ENCODE assay signal across 8 mouse cellular contexts in genomic region chr5:57716421-57717237, GRCm38 (mm10). TPM values are rescaled to one million over a fixed set of nuclear protein-coding genes. Genes with fewer than 3 reads are reported as not detected.
DNase-seq lines count a peak whose midpoint lies in the region; ATAC-seq and TF ChIP-seq lines count a peak whose summit lies in the region.

No protein-coding gene starts in this region.

- H3K27ac ChIP-seq in forebrain, embryonic 16.5 days (ENCODE audit: low read length) = peak overlapping the region; percentile 82
- H3K27ac ChIP-seq in hindbrain, embryonic 11.5 days (ENCODE audit: low read depth, low read length) = peak overlapping the region; percentile 67

- peaks cover 92% of the 10 kb centered on the region for H3K27me3 ChIP-seq in E14TG2a.4 (ENCODE audit: insufficient read depth, low read length)
- H3K27me3 ChIP-seq in forebrain, embryonic 16.5 days (replicated peaks; ENCODE audit: control insufficient read depth, insufficient read depth, low read length) = no peaks in the 10 kb centered on the region
- peaks cover 23% of the 10 kb centered on the region for H3K27me3 ChIP-seq in hindbrain, embryonic 11.5 days (ENCODE audit: control insufficient read depth, insufficient read depth, low read length)

- peak overlapping the region; percentile 77 for H3K4me3 ChIP-seq in E14TG2a.4 (replicated peaks; ENCODE audit: low read length)
- H3K4me3 ChIP-seq in forebrain, embryonic 16.5 days (replicated peaks; ENCODE audit: low read length) = peak overlapping the region; percentile 79
- H3K4me3 ChIP-seq in hindbrain, embryonic 11.5 days (ENCODE audit: low read depth, low read length) = peak overlapping the region; percentile 54

- H3K36me3 ChIP-seq in E14TG2a.4 (ENCODE audit: insufficient read depth, low read length) = no peaks in the 10 kb centered on the region
- H3K36me3 ChIP-seq in forebrain, embryonic 16.5 days (ENCODE audit: control insufficient read depth, insufficient read depth) = no peaks in the 10 kb centered on the region
- no peaks in the 10 kb centered on the region for H3K36me3 ChIP-seq in hindbrain, embryonic 11.5 days (ENCODE audit: control insufficient read depth, insufficient read depth, low read length)

- ATAC-seq in forebrain, embryonic 16.5 days = peak; percentile 0; the same call in 1 of the 2 replicates
- no peak for ATAC-seq in hindbrain, embryonic 11.5 days (ENCODE audit: low FRiP score)

- TF ChIP-seq CTCF in E14TG2a.4 (conservative IDR thresholded peaks at IDR 0.05; ENCODE audit: low read length) = no peak
- TF ChIP-seq CTCF in brain, embryonic 14.5 days (IDR thresholded peaks at IDR 0.05; ENCODE audit: borderline replicate concordance, extremely low read depth, insufficient read depth, insufficient read length) = no peak

- peak; percentile 86 for DNase-seq in brain, embryonic 14.5 days (ENCODE audit: low read depth)
- peak; percentile 78 for DNase-seq in hindbrain, embryonic 11.5 days (ENCODE audit: low spot score)
- DNase-seq in layer of hippocampus, postnatal 10 days (ENCODE audit: low spot score in 2 of 2) = peak; percentile 46 to 52
- peak; percentile 11 for DNase-seq in lung, postnatal 14 days
- DNase-seq in right cerebral cortex, postnatal 14 days = peak; percentile 30
- DNase-seq in natural killer cell, adult 2 months (ENCODE audit: low spot score in 2 of 2) = no peak

- TF ChIP-seq POLR2A in brain, embryonic 14.5 days (IDR thresholded peaks at IDR 0.05; ENCODE audit: borderline replicate concordance, extremely low read depth, insufficient read depth, insufficient read length, poor library complexity, severe bottlenecking) = no peak

- peak overlapping the region; percentile 80 for H3K9ac ChIP-seq in forebrain, embryonic 16.5 days (replicated peaks; ENCODE audit: low read depth, low read length)
- H3K9ac ChIP-seq in hindbrain, embryonic 11.5 days (ENCODE audit: low read depth, low read length) = peak overlapping the region; percentile 40; the same call in 1 of the 2 replicates

- peaks cover 52% of the 10 kb centered on the region for H3K4me1 ChIP-seq in E14TG2a.4 (replicated peaks; ENCODE audit: low read depth, low read length)
- H3K4me1 ChIP-seq in forebrain, embryonic 16.5 days (replicated peaks; ENCODE audit: control insufficient read depth, insufficient read depth, low read length) = peaks cover 27% of the 10 kb centered on the region
- H3K4me1 ChIP-seq in hindbrain, embryonic 11.5 days (replicated peaks; ENCODE audit: control insufficient read depth, insufficient read depth, low read length) = no peaks in the 10 kb centered on the region

- under 1% methylated on average over 29 of the region's 29 CpGs for WGBS in forebrain, embryonic 16.5 days
- under 1% methylated on average over 29 of the region's 29 CpGs for WGBS in hindbrain, embryonic 11.5 days

- peak overlapping the region; percentile 95 for H3K4me2 ChIP-seq in forebrain, embryonic 16.5 days (ENCODE audit: low read length)
- peak overlapping the region; percentile 98 for H3K4me2 ChIP-seq in hindbrain, embryonic 11.5 days (replicated peaks; ENCODE audit: low read depth, low read length)

- H3K9me3 ChIP-seq in E14TG2a.4 (ENCODE audit: low read length) = no peaks in the 10 kb centered on the region
- no peaks in the 10 kb centered on the region for H3K9me3 ChIP-seq in forebrain, embryonic 16.5 days (ENCODE audit: control insufficient read depth, low read length)
- no peaks in the 10 kb centered on the region for H3K9me3 ChIP-seq in hindbrain, embryonic 11.5 days (ENCODE audit: control insufficient read depth, low read length)

RNA-seq across cellular contexts. Expression of gene Pcdh7, which starts 1.1 kb away (rescaled TPM):
- 10.0 and 25.8 TPM in 2 replicates for polyA plus RNA-seq in brain, embryonic 14.5 days (2012; rRNA removed)
- 11.4 and 16.0 TPM in 2 replicates for polyA plus RNA-seq in forebrain, embryonic 16.5 days (2015; fragmentation: Nextera tagmentation; extraction: Ambion mirVana)
- 5.3 and 7.1 TPM in 2 replicates for polyA plus RNA-seq in hindbrain, embryonic 11.5 days (2014; fragmentation: Nextera tagmentation; extraction: Ambion mirVana)
- 10 to 100 TPM; 69.3 to 70.6 TPM for total RNA-seq in layer of hippocampus, postnatal 10 days (2021)

Comparison
In these comparisons a context has a peak if more than half of its experiments do, and no peak if none do; other contexts are left out.
1. DNase-seq: peak in brain, embryonic 14.5 days (single experiment), hindbrain, embryonic 11.5 days (single experiment), layer of hippocampus, postnatal 10 days (2 of 2), lung, postnatal 14 days (single experiment) and right cerebral cortex, postnatal 14 days (single experiment); none in natural killer cell, adult 2 months (0 of 2).
2. Peak in every context shown above with its lines, with median percentiles within 50 percentile points of each other: H3K4me3 ChIP-seq.